Mouse (Mus musculus): ENCODE measurements around the gene Cmah. TPM values are rescaled to one million over a fixed set of nuclear protein-coding genes. Genes with fewer than 3 reads are reported as not detected.

The Cmah gene
- polyA plus RNA-seq, 1 experiment = 0.23 TPM

GRCm38 (mm10) chr13:24520796-24521195 lies 193.6 kb downstream of the Cmah start:
- TF ChIP-seq POLR2A (IDR thresholded peaks at IDR 0.05; ENCODE audit: control insufficient read depth, low read depth, low read length) = no peak
- no peak for TF ChIP-seq CTCF (IDR thresholded peaks at IDR 0.05; ENCODE audit: control insufficient read depth, insufficient read depth, insufficient replicate concordance, low read depth, low read length)

GRCm38 (mm10) chr13:24521446-24522342 lies 194.5 kb downstream of the Cmah start:
- Histone ChIP-seq H3K4me3 (ENCODE audit: control insufficient read depth, low read depth, low read length) (peak overlapping the region; percentile 75), H3K36me3 (ENCODE audit: control insufficient read depth, insufficient read depth, low read length) (no peaks in the 10 kb centered on the region), H3K27me3 (ENCODE audit: control insufficient read depth, insufficient read depth, low read length) (no peaks in the 10 kb centered on the region), H3K27ac (ENCODE audit: control insufficient read depth, insufficient read depth, low read depth, low read length) (no peak overlapping the region), H3K4me1 (ENCODE audit: control insufficient read depth, insufficient read depth, low read length) (peaks cover 9% of the 10 kb centered on the region)
- TF ChIP-seq POLR2A (IDR thresholded peaks at IDR 0.05; ENCODE audit: control insufficient read depth, low read depth, low read length) = no peak
- no peak for TF ChIP-seq CTCF (IDR thresholded peaks at IDR 0.05; ENCODE audit: control insufficient read depth, insufficient read depth, insufficient replicate concordance, low read depth, low read length)

More at GRCm38 (mm10) chr13:24520796-24521195, 193.6 kb downstream of the Cmah start:
- no peaks in the 10 kb centered on the region for H3K36me3 ChIP-seq (ENCODE audit: control insufficient read depth, insufficient read depth, low read length)
- peaks cover 9% of the 10 kb centered on the region for H3K4me1 ChIP-seq (ENCODE audit: control insufficient read depth, insufficient read depth, low read length)
- H3K27ac ChIP-seq (ENCODE audit: control insufficient read depth, insufficient read depth, low read depth, low read length) = no peak overlapping the region; the same call in 1 of the 2 replicates
- H3K4me3 ChIP-seq (ENCODE audit: control insufficient read depth, low read depth, low read length) = peak overlapping the region; percentile 75
- no peaks in the 10 kb centered on the region for H3K27me3 ChIP-seq (ENCODE audit: control insufficient read depth, insufficient read depth, low read length)

- Histone ChIP-seq H3K27ac (ENCODE audit: control insufficient read depth, insufficient read depth, low read depth, low read length) (no peak overlapping the region), H3K27me3 (ENCODE audit: control insufficient read depth, insufficient read depth, low read length) (no peaks in the 10 kb centered on the region), H3K4me1 (ENCODE audit: control insufficient read depth, insufficient read depth, low read length) (peaks cover 9% of the 10 kb centered on the region), H3K4me3 (ENCODE audit: control insufficient read depth, low read depth, low read length) (no peak overlapping the region), H3K36me3 (ENCODE audit: control insufficient read depth, insufficient read depth, low read length) (no peaks in the 10 kb centered on the region)
- no peak for TF ChIP-seq POLR2A (IDR thresholded peaks at IDR 0.05; ENCODE audit: control insufficient read depth, low read depth, low read length)
- TF ChIP-seq CTCF (IDR thresholded peaks at IDR 0.05; ENCODE audit: control insufficient read depth, insufficient read depth, insufficient replicate concordance, low read depth, low read length) = no peak
These were observed 195.2 kb downstream of the Cmah start for GRCm38 (mm10) chr13:24522343-24522837.

GRCm38 (mm10) chr13:24523587-24524221 lies 196.5 kb downstream of the Cmah start:
- Histone ChIP-seq H3K27me3 (ENCODE audit: control insufficient read depth, insufficient read depth, low read length) (no peaks in the 10 kb centered on the region), H3K36me3 (ENCODE audit: control insufficient read depth, insufficient read depth, low read length) (no peaks in the 10 kb centered on the region), H3K4me1 (ENCODE audit: control insufficient read depth, insufficient read depth, low read length) (peaks cover 9% of the 10 kb centered on the region), H3K4me3 (ENCODE audit: control insufficient read depth, low read depth, low read length) (no peak overlapping the region), H3K27ac (ENCODE audit: control insufficient read depth, insufficient read depth, low read depth, low read length) (no peak overlapping the region)
- TF ChIP-seq CTCF (IDR thresholded peaks at IDR 0.05; ENCODE audit: control insufficient read depth, insufficient read depth, insufficient replicate concordance, low read depth, low read length) (no peak), POLR2A (IDR thresholded peaks at IDR 0.05; ENCODE audit: control insufficient read depth, low read depth, low read length) (no peak)

- Histone ChIP-seq H3K27me3 (ENCODE audit: control insufficient read depth, insufficient read depth, low read length) (no peaks in the 10 kb centered on the region), H3K27ac (ENCODE audit: control insufficient read depth, insufficient read depth, low read depth, low read length) (no peak overlapping the region), H3K4me3 (ENCODE audit: control insufficient read depth, low read depth, low read length) (no peak overlapping the region), H3K4me1 (ENCODE audit: control insufficient read depth, insufficient read depth, low read length) (peaks cover 9% of the 10 kb centered on the region), H3K36me3 (ENCODE audit: control insufficient read depth, insufficient read depth, low read length) (no peaks in the 10 kb centered on the region)
- TF ChIP-seq CTCF (IDR thresholded peaks at IDR 0.05; ENCODE audit: control insufficient read depth, insufficient read depth, insufficient replicate concordance, low read depth, low read length) (no peak), POLR2A (IDR thresholded peaks at IDR 0.05; ENCODE audit: control insufficient read depth, low read depth, low read length) (no peak)
These were observed 197.3 kb downstream of the Cmah start for GRCm38 (mm10) chr13:24524468-24524867.

- no peak overlapping the region for H3K27ac ChIP-seq (ENCODE audit: control insufficient read depth, insufficient read depth, low read depth, low read length)
- no peaks in the 10 kb centered on the region for H3K36me3 ChIP-seq (ENCODE audit: control insufficient read depth, insufficient read depth, low read length)
- peaks cover 9% of the 10 kb centered on the region for H3K4me1 ChIP-seq (ENCODE audit: control insufficient read depth, insufficient read depth, low read length)
- H3K27me3 ChIP-seq (ENCODE audit: control insufficient read depth, insufficient read depth, low read length) = no peaks in the 10 kb centered on the region
- H3K4me3 ChIP-seq (ENCODE audit: control insufficient read depth, low read depth, low read length) = no peak overlapping the region
- no peak for TF ChIP-seq POLR2A (IDR thresholded peaks at IDR 0.05; ENCODE audit: control insufficient read depth, low read depth, low read length)
- TF ChIP-seq CTCF (IDR thresholded peaks at IDR 0.05; ENCODE audit: control insufficient read depth, insufficient read depth, insufficient replicate concordance, low read depth, low read length) = no peak
These were observed 198.3 kb downstream of the Cmah start for GRCm38 (mm10) chr13:24525551-24525950.

GRCm38 (mm10) chr13:24526916-24527315 lies 199.7 kb downstream of the Cmah start:
- Histone ChIP-seq H3K4me1 (ENCODE audit: control insufficient read depth, insufficient read depth, low read length) (no peaks in the 10 kb centered on the region), H3K27ac (ENCODE audit: control insufficient read depth, insufficient read depth, low read depth, low read length) (no peak overlapping the region), H3K27me3 (ENCODE audit: control insufficient read depth, insufficient read depth, low read length) (no peaks in the 10 kb centered on the region), H3K4me3 (ENCODE audit: control insufficient read depth, low read depth, low read length) (no peak overlapping the region), H3K36me3 (ENCODE audit: control insufficient read depth, insufficient read depth, low read length) (no peaks in the 10 kb centered on the region)
- no peak for TF ChIP-seq POLR2A (IDR thresholded peaks at IDR 0.05; ENCODE audit: control insufficient read depth, low read depth, low read length)
- TF ChIP-seq CTCF (IDR thresholded peaks at IDR 0.05; ENCODE audit: control insufficient read depth, insufficient read depth, insufficient replicate concordance, low read depth, low read length) = no peak

Other genes starting within 250 kb of the Cmah start
- gene Carmil1, start 46.6 kb upstream of the Cmah start, polyA plus RNA-seq (2012; rRNA removed) = 30.3 and 32.8 TPM in 2 replicates